Mouse (Mus musculus) stomach, embryonic 16.5 days (tissue): ENCODE measurements around the gene Dnajc7. TPM values are rescaled to one million over a fixed set of nuclear protein-coding genes. Genes with fewer than 3 reads are reported as not detected.
"Not testable (repeated sequence)": the region's sequence is repeated elsewhere in the genome, so short reads cannot be mapped to it uniquely, and the experiment has no call there.

Experiments used
- ATAC-seq: fragments of 200-750 bp; cut with Nextera tagmentation; 2 replicates; pipeline ENCODE4 v1.8.0; 2017; ENCODE audit warnings: moderate number of reproducible peaks, moderate TSS enrichment; ENCODE audit not compliant: insufficient read depth, low FRiP score
- H3K27ac ChIP-seq: fragments of 300-500 bp; sonication (generic); 2 replicates; pipeline ENCODE4 v1.5.1; 2014; ENCODE audit warnings: low read length
- H3K27me3 ChIP-seq: fragments of 300-500 bp; sonication (generic); 2 replicates; pipeline ENCODE4 v1.6.1; 2014; ENCODE audit warnings: low read length, control low read depth, mixed read lengths; ENCODE audit not compliant: control insufficient read depth, insufficient read depth
- H3K36me3 ChIP-seq: fragments of 300-500 bp; sonication (generic); 2 replicates; pipeline ENCODE4 v1.6.1; 2014; ENCODE audit warnings: low read length; ENCODE audit not compliant: control insufficient read depth, insufficient read depth
- H3K4me1 ChIP-seq: fragments of 300-500 bp; sonication (generic); 2 replicates; pipeline ENCODE4 v1.6.1; 2014; ENCODE audit warnings: low read length, control low read depth, mixed read lengths; ENCODE audit not compliant: control insufficient read depth, insufficient read depth
- H3K4me2 ChIP-seq: fragments of 300-500 bp; sonication (generic); 2 replicates; pipeline ENCODE4 v1.6.1; 2014; ENCODE audit warnings: low read depth, low read length, mixed read lengths
- H3K4me3 ChIP-seq: fragments of 300-500 bp; sonication (generic); replicated peaks from 2 replicates; pipeline ENCODE4 v1.5.1; 2014; ENCODE audit warnings: mild to moderate bottlenecking, low read length
- H3K9ac ChIP-seq: fragments of 300-500 bp; sonication (generic); 2 replicates; pipeline ENCODE4 v1.6.1; 2014; ENCODE audit warnings: low read length
- H3K9me3 ChIP-seq: fragments of 300-500 bp; sonication (generic); replicated peaks from 2 replicates; pipeline ENCODE4 v1.6.1; 2016; ENCODE audit warnings: low read length, control low read depth; ENCODE audit not compliant: control insufficient read depth
- WGBS: fragments of 180-500 bp; shearing (Covaris S2); extraction: QIAGEN DNeasy Blood & Tissue Kit; methylation state at CpG from one replicate; pipeline ENCODE4 v1.1.7; 2014; 5-methylcytosine and 5-hydroxymethylcytosine counted together
- polyA plus RNA-seq: library from polyadenylated mRNA; unstranded; fragments of >200 nt; fragmentation: Nextera tagmentation; extraction: Ambion mirVana; gene quantifications from 2 replicates; pipeline ENCODE4 v1.2.1, GENCODE M21; 2015

The Dnajc7 gene
- polyA plus RNA-seq, 1 experiment from 2014 or later: 209 TPM

DNA sequence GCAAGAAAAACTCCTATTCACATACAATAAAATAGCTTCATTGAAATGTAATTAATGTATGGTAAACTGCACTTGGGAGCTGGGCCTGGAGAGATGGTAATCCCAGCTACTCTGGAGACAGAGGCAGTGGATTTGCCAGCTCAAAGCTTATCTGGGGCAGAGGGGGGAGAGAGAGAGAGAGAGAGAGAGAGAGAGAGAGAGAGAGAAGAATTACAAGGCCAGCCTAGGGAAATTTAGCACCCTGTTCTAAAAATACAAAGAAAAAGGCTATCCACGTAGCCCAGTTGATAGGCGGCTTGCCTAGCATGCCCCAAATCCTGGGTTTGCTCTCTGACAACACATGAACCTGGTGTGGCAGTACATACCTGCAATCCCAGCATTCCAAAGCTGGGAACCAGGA, 78.4 kb downstream of the Dnajc7 start:
- 81% methylated on average over 2 of the region's 2 CpGs for WGBS
- H3K9ac ChIP-seq: no peak overlapping the region
- H3K36me3 ChIP-seq: no peaks in the 10 kb centered on the region
- H3K4me3 ChIP-seq: no peak overlapping the region
- H3K4me1 ChIP-seq: peaks cover 10% of the 10 kb centered on the region
- H3K4me2 ChIP-seq: no peak overlapping the region
- ATAC-seq: no peak
- no peaks in the 10 kb centered on the region for H3K27me3 ChIP-seq
- H3K27ac ChIP-seq: no peak overlapping the region
- no peaks in the 10 kb centered on the region for H3K9me3 ChIP-seq

DNA sequence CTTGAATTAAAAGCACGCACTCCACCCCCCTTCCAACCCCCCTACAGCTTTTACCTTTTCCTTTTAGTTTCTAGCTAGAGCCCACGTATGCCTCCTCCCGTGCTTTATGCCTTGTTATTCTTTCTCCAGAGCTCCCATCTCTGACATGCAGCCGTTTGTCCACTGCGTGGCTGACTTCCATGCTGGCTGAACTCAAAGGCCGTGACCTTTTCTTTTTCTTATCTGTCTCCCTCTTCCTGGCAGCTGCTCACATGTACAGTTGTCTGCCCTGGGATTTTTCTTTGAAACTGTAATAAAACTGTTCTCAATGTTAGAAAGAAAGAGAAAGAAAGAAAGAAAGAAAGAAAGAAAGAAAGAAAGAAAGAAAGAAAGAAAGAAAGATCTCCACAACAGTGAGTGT, 79.0 kb downstream of the Dnajc7 start:
- no peaks in the 10 kb centered on the region for H3K9me3 ChIP-seq
- H3K27me3 ChIP-seq: no peaks in the 10 kb centered on the region
- WGBS: 33% methylated on average over 6 of the region's 6 CpGs
- H3K4me2 ChIP-seq: no peak overlapping the region
- H3K9ac ChIP-seq: no peak overlapping the region
- no peak for ATAC-seq
- no peaks in the 10 kb centered on the region for H3K36me3 ChIP-seq
- H3K4me3 ChIP-seq: no peak overlapping the region
- no peak overlapping the region for H3K27ac ChIP-seq
- H3K4me1 ChIP-seq: peaks cover 9% of the 10 kb centered on the region

DNA sequence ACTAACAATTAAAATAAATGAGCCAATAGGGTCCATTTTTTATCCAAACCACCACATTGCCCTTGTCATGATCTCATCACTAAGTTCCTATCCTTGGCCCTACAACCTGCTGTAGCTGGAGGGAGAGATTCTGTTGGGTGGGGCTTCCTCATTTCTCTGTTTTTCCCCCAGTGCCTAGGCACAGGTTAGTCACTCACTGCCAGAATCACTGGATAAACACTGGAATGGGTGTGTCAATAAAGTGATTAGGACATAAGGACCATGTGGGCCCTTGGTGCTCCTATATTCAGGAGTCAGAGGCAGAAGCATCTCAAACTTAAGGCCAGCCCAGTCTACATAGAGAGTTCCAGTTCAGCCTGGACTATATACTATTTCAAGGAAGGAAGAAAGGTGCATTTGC, 83.5 kb downstream of the Dnajc7 start:
- Histone ChIP-seq H3K9me3 (no peaks in the 10 kb centered on the region), H3K4me3 (no peak overlapping the region), H3K27ac (no peak overlapping the region), H3K27me3 (no peaks in the 10 kb centered on the region), H3K36me3 (no peaks in the 10 kb centered on the region), H3K9ac (no peak overlapping the region), H3K4me1 (no peaks in the 10 kb centered on the region), H3K4me2 (no peak overlapping the region)
- no peak for ATAC-seq

- Histone ChIP-seq H3K9ac (no peak overlapping the region), H3K27ac (no peak overlapping the region), H3K36me3 (no peaks in the 10 kb centered on the region), H3K9me3 (no peaks in the 10 kb centered on the region), H3K4me3 (no peak overlapping the region), H3K4me1 (no peaks in the 10 kb centered on the region), H3K4me2 (no peak overlapping the region), H3K27me3 (no peaks in the 10 kb centered on the region)
- no peak for ATAC-seq
- WGBS: 74% methylated on average over 1 of the region's 1 CpGs
These were observed 84.0 kb downstream of the Dnajc7 start for GRCm38 (mm10) chr11:100535996-100536395.

GRCm38 (mm10) chr11:100534821-100535220, 85.1 kb downstream of the Dnajc7 start:
- H3K9ac ChIP-seq, H3K36me3 ChIP-seq, H3K27me3 ChIP-seq, H3K4me2 ChIP-seq, H3K9me3 ChIP-seq, H3K27ac ChIP-seq, H3K4me3 ChIP-seq, ATAC-seq, H3K4me1 ChIP-seq: not testable (repeated sequence)
- WGBS: 86% methylated on average over 6 of the region's 6 CpGs

- not testable (repeated sequence) for H3K9ac ChIP-seq, H3K27ac ChIP-seq, H3K4me3 ChIP-seq, H3K4me1 ChIP-seq, H3K27me3 ChIP-seq, H3K36me3 ChIP-seq, ATAC-seq, H3K9me3 ChIP-seq, H3K4me2 ChIP-seq
- WGBS: 83% methylated on average over 2 of the region's 2 CpGs
These were observed 85.6 kb downstream of the Dnajc7 start for GRCm38 (mm10) chr11:100534411-100534810.

- no peaks in the 10 kb centered on the region for H3K9me3 ChIP-seq
- no peak for ATAC-seq
- no peak overlapping the region for H3K4me3 ChIP-seq
- no peak overlapping the region for H3K4me2 ChIP-seq
- WGBS: 80% methylated on average over 6 of the region's 6 CpGs
- H3K27me3 ChIP-seq: no peaks in the 10 kb centered on the region
- H3K36me3 ChIP-seq: no peaks in the 10 kb centered on the region
- H3K4me1 ChIP-seq: no peaks in the 10 kb centered on the region
- no peak overlapping the region for H3K9ac ChIP-seq
- no peak overlapping the region for H3K27ac ChIP-seq
These were observed 86.1 kb downstream of the Dnajc7 start for GRCm38 (mm10) chr11:100533871-100534270.

Other genes starting within 250 kb of the Dnajc7 start
- 247 and 328 TPM in 2 replicates for gene Jup, start 222.4 kb downstream of the Dnajc7 start, polyA plus RNA-seq
- gene P3h4, start 205.3 kb downstream of the Dnajc7 start, polyA plus RNA-seq: 56.7 and 62.1 TPM in 2 replicates
- 114 and 119 TPM in 2 replicates for gene Fkbp10, start 204.5 kb downstream of the Dnajc7 start, polyA plus RNA-seq
- 99.1 and 109 TPM in 2 replicates for gene Nt5c3b, start 178.4 kb downstream of the Dnajc7 start, polyA plus RNA-seq
- gene Klhl10, start 178.3 kb downstream of the Dnajc7 start, polyA plus RNA-seq: 0.29 and 0.30 TPM in 2 replicates
- 7.4 and 7.5 TPM in 2 replicates for gene Klhl11, start 147.4 kb downstream of the Dnajc7 start, polyA plus RNA-seq
- gene Acly, start 92.2 kb downstream of the Dnajc7 start, polyA plus RNA-seq: 178 and 192 TPM in 2 replicates
- gene Ttc25, start 74.6 kb downstream of the Dnajc7 start, polyA plus RNA-seq: 0.40 and 0.60 TPM in 2 replicates
- 38.9 and 40.6 TPM in 2 replicates for gene Cnp, start 45.3 kb downstream of the Dnajc7 start, polyA plus RNA-seq
- 60.7 and 67.1 TPM in 2 replicates for gene Nkiras2, start 924 bp downstream of the Dnajc7 start, polyA plus RNA-seq
- 0.19 and 0.27 TPM in 2 replicates for gene Zfp385c, start 72.3 kb upstream of the Dnajc7 start, polyA plus RNA-seq
- gene Dhx58, start 84.1 kb upstream of the Dnajc7 start, polyA plus RNA-seq: 2.8 and 3.6 TPM in 2 replicates
- gene Kat2a, start 92.3 kb upstream of the Dnajc7 start, polyA plus RNA-seq: 40.6 and 41.5 TPM in 2 replicates
- 0.36 TPM in 1 of 2 replicates, not detected in the other for gene Hspb9, start 93.7 kb upstream of the Dnajc7 start, polyA plus RNA-seq
- gene Rab5c, start 118.0 kb upstream of the Dnajc7 start, polyA plus RNA-seq: 33.2 and 33.9 TPM in 2 replicates
- 0.14 and 0.22 TPM in 2 replicates for gene Kcnh4, start 139.8 kb upstream of the Dnajc7 start, polyA plus RNA-seq
- not detected in 2 replicates for gene Hcrt, start 142.8 kb upstream of the Dnajc7 start, polyA plus RNA-seq
- gene Ghdc, start 150.8 kb upstream of the Dnajc7 start, polyA plus RNA-seq: 6.5 and 7.2 TPM in 2 replicates
- 26.2 and 27.4 TPM in 2 replicates for gene Stat5b, start 230.6 kb upstream of the Dnajc7 start, polyA plus RNA-seq
- 12.0 and 14.0 TPM in 2 replicates for gene Stat5a, start 239.2 kb upstream of the Dnajc7 start, polyA plus RNA-seq